Mouse (Mus musculus) heart, adult 18-20 months (tissue): ENCODE results near the gene Klhl25. TPM values are rescaled to one million over a fixed set of nuclear protein-coding genes. Genes with fewer than 3 reads are reported as not detected.
"Not testable (repeated sequence)": the region's sequence is repeated elsewhere in the genome, so short reads cannot be mapped to it uniquely, and the experiment has no call there.

Experiments
- DNase-seq, 2 experiments: peaks; one replicate each; pipeline ENCODE4 v3.0.0; 2021 to 2022; ENCODE audit warnings: mixed read lengths in 1 of 2
- total RNA-seq, 2 experiments: library from RNA; stranded (reverse); gene quantifications; 2 replicates each; pipeline ENCODE4 v1.2.3; 2021

The Klhl25 gene
- total RNA-seq, 2 experiments from 2014 or later: 4.0 to 4.4 TPM

GRCm38 (mm10) chr7:75873216-75873615 is 25.1 kb downstream of the Klhl25 start:
- DNase-seq: no peak

- DNase-seq: no peak
These were observed 25.6 kb downstream of the Klhl25 start for GRCm38 (mm10) chr7:75873746-75874145.

- DNase-seq: not testable (repeated sequence)
These were observed 31.3 kb downstream of the Klhl25 start for GRCm38 (mm10) chr7:75879436-75879835.

- no peak for DNase-seq
These were observed 32.1 kb downstream of the Klhl25 start for GRCm38 (mm10) chr7:75880236-75880635.

GRCm38 (mm10) chr7:75880650-75881049 is 32.5 kb downstream of the Klhl25 start:
- DNase-seq: peak; percentile 77 to 90

- DNase-seq: no peak
These were observed 33.3 kb downstream of the Klhl25 start for GRCm38 (mm10) chr7:75881376-75881775.

GRCm38 (mm10) chr7:75881791-75882190 is 33.7 kb downstream of the Klhl25 start:
- no peak for DNase-seq

GRCm38 (mm10) chr7:75891466-75891865 is 43.4 kb downstream of the Klhl25 start:
- no peak for DNase-seq

GRCm38 (mm10) chr7:75892737-75893136 is 44.6 kb downstream of the Klhl25 start:
- DNase-seq: no peak

- DNase-seq: peak; percentile 54 to 61
These were observed 45.6 kb downstream of the Klhl25 start for GRCm38 (mm10) chr7:75893709-75894108.

- DNase-seq: no peak
These were observed 48.9 kb downstream of the Klhl25 start for GRCm38 (mm10) chr7:75897041-75897440.

- DNase-seq: no peak
These were observed 51.0 kb downstream of the Klhl25 start for GRCm38 (mm10) chr7:75899102-75899501.

GRCm38 (mm10) chr7:75899517-75899916 is 51.4 kb downstream of the Klhl25 start:
- no peak for DNase-seq

GRCm38 (mm10) chr7:75899954-75900353 is 51.8 kb downstream of the Klhl25 start:
- no peak for DNase-seq

GRCm38 (mm10) chr7:75905145-75905544 is 57.0 kb downstream of the Klhl25 start:
- peak in 1 of 2 experiments; percentile 22 for DNase-seq

GRCm38 (mm10) chr7:75910035-75910651 is 62.0 kb downstream of the Klhl25 start:
- DNase-seq: peak; percentile 61 to 76

- no peak for DNase-seq
These were observed 62.5 kb downstream of the Klhl25 start for GRCm38 (mm10) chr7:75910652-75911035.

GRCm38 (mm10) chr7:75913952-75914351 is 65.8 kb downstream of the Klhl25 start:
- peak; percentile 64 to 85 for DNase-seq

- DNase-seq: not testable (repeated sequence)
These were observed 67.4 kb downstream of the Klhl25 start for GRCm38 (mm10) chr7:75915550-75915949.

- DNase-seq: peak in 1 of 2 experiments; percentile 9
These were observed 69.6 kb downstream of the Klhl25 start for GRCm38 (mm10) chr7:75917662-75918061.

- not testable (repeated sequence) for DNase-seq
These were observed 71.6 kb downstream of the Klhl25 start for GRCm38 (mm10) chr7:75919745-75920144.
